Mouse (Mus musculus) myocyte (in vitro differentiated cells): ENCODE results near the gene Cers5. TPM values are rescaled to one million over a fixed set of nuclear protein-coding genes. Genes with fewer than 3 reads are reported as not detected.

Experiments used
- H3K27me3 ChIP-seq: one replicate; pipeline ENCODE4 v1.6.1; 2011; ENCODE audit not compliant: control insufficient read depth, insufficient read depth, insufficient read length
- H3K36me3 ChIP-seq: one replicate; pipeline ENCODE4 v1.6.1; 2011; ENCODE audit not compliant: control insufficient read depth, insufficient read depth
- H3K4me2 ChIP-seq: one replicate; pipeline ENCODE4 v1.6.1; 2011; ENCODE audit warnings: low read depth, control low read depth
- H3K4me3 ChIP-seq: one replicate; pipeline ENCODE4 v1.5.1; 2011; ENCODE audit warnings: mild to moderate bottlenecking, control low read depth, moderate library complexity
- H3K79me2 ChIP-seq: one replicate; pipeline ENCODE4 v1.6.1; 2011; ENCODE audit not compliant: control insufficient read depth, insufficient read depth
- H3ac ChIP-seq: one replicate; pipeline ENCODE4 v1.6.1; 2011; ENCODE audit not compliant: control insufficient read depth, insufficient read length
- CEBPB ChIP-seq: IDR thresholded peaks from 2 replicates; pipeline ENCODE4 v1.6.1; 2011; ENCODE audit warnings: mild to moderate bottlenecking, moderate library complexity; ENCODE audit not compliant: poor library complexity, insufficient read depth, severe bottlenecking
- E2F4 ChIP-seq: IDR thresholded peaks from one replicate; pipeline ENCODE4 v1.6.1; 2011; ENCODE audit warnings: mild to moderate bottlenecking, control low read depth, moderate library complexity; ENCODE audit not compliant: insufficient read depth
- MAX ChIP-seq: IDR thresholded peaks from one replicate; pipeline ENCODE4 v1.6.1; 2011; ENCODE audit warnings: low read depth, mild to moderate bottlenecking, control low read depth
- MYOD1 ChIP-seq, 3 experiments: IDR thresholded peaks; one replicate each; pipeline ENCODE4 v1.6.1; 2011; ENCODE audit warnings: control low read depth in 2 of 3, low read depth in 2 of 3, mild to moderate bottlenecking in 2 of 3, moderate library complexity in 1 of 3; ENCODE audit not compliant: insufficient read length in 2 of 3, control insufficient read depth in 1 of 3
- MYOG ChIP-seq, 3 experiments: IDR thresholded peaks; one replicate each; pipeline ENCODE4 v1.6.1; 2011; ENCODE audit warnings: control low read depth in 2 of 3, low read depth in 2 of 3, mild to moderate bottlenecking in 2 of 3; ENCODE audit not compliant: insufficient read length in 2 of 3, control insufficient read depth in 1 of 3, insufficient read depth in 1 of 3
- POLR2A ChIP-seq: IDR thresholded peaks from one replicate; pipeline ENCODE4 v1.6.1; 2011; ENCODE audit warnings: low read depth, mild to moderate bottlenecking, control low read depth, moderate library complexity; ENCODE audit not compliant: insufficient read length
- POLR2AphosphoS2 ChIP-seq: IDR thresholded peaks from one replicate; pipeline ENCODE4 v1.6.1; 2011; ENCODE audit warnings: low read depth, control low read depth; ENCODE audit not compliant: insufficient read length
- REST ChIP-seq: IDR thresholded peaks from one replicate; pipeline ENCODE4 v1.6.1; 2011; ENCODE audit warnings: mild to moderate bottlenecking, control low read depth, moderate library complexity; ENCODE audit not compliant: insufficient read depth, insufficient read length
- SRF ChIP-seq: IDR thresholded peaks from one replicate; pipeline ENCODE4 v1.6.1; 2011; ENCODE audit warnings: low read depth; ENCODE audit not compliant: control insufficient read depth, insufficient read length
- TCF12 ChIP-seq: IDR thresholded peaks from one replicate; pipeline ENCODE4 v1.6.1; 2011; ENCODE audit warnings: mild to moderate bottlenecking, control low read depth; ENCODE audit not compliant: poor library complexity, insufficient read depth, severe bottlenecking
- TCF3 ChIP-seq: IDR thresholded peaks from one replicate; pipeline ENCODE4 v1.6.1; 2011; ENCODE audit warnings: low read depth, control low read depth; ENCODE audit not compliant: insufficient read length
- USF1 ChIP-seq: IDR thresholded peaks from one replicate; pipeline ENCODE4 v1.6.1; 2011; ENCODE audit warnings: low read depth, mild to moderate bottlenecking, control low read depth, moderate library complexity
- polyA plus RNA-seq: library from polyadenylated mRNA; unstranded; fragments of >200 nt; fragmentation: generic; extraction: Trizol; gene quantifications from one replicate; pipeline ENCODE4 v1.2.1, GENCODE M21; 2012; ENCODE audit warnings: missing spikeins

Gene Cers5
- polyA plus RNA-seq, 1 experiment: 68.6 TPM

DNA sequence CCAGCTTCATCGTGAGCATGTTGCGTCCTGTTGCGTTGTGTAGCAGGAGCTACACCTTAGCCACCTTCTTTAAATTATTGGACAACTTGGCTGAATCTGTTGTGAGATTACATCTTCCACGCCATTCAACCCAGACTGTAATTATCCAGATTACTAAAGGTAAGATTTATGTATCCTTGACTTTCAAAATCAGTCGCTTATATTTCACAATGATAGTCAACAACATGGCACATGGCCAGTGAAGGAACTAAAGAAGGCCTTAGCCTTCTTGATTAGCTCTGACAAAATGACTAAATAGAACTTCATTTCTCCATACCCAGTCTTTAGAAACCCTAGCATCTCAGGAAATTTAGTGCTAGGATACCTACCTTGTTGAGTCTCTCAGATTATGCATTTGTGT, 39.5 kb downstream of the Cers5 start:
- Histone ChIP-seq H3K4me2 (no peak overlapping the region), H3K27me3 (no peaks in the 10 kb centered on the region), H3K4me3 (no peak overlapping the region), H3ac (no peak overlapping the region), H3K79me2 (peaks cover 5% of the 10 kb centered on the region), H3K36me3 (peaks cover 39% of the 10 kb centered on the region)
- no peak for TF ChIP-seq E2F4
- TF ChIP-seq MAX: no peak
- no peak for TF ChIP-seq USF1
- TF ChIP-seq MYOG (IDR thresholded peaks at IDR 0.05; ENCODE audit: control insufficient read depth in 1 of 3, insufficient read depth in 1 of 3, insufficient read length in 2 of 3, low read depth in 2 of 3): no peak
- no peak for TF ChIP-seq TCF3
- TF ChIP-seq POLR2AphosphoS2: no peak
- no peak for TF ChIP-seq CEBPB
- TF ChIP-seq MYOD1 (IDR thresholded peaks at IDR 0.05; ENCODE audit: control insufficient read depth in 1 of 3, insufficient read length in 2 of 3, low read depth in 2 of 3): no peak
- no peak for TF ChIP-seq SRF
- no peak for TF ChIP-seq POLR2A
- no peak for TF ChIP-seq TCF12
- no peak for TF ChIP-seq REST

DNA sequence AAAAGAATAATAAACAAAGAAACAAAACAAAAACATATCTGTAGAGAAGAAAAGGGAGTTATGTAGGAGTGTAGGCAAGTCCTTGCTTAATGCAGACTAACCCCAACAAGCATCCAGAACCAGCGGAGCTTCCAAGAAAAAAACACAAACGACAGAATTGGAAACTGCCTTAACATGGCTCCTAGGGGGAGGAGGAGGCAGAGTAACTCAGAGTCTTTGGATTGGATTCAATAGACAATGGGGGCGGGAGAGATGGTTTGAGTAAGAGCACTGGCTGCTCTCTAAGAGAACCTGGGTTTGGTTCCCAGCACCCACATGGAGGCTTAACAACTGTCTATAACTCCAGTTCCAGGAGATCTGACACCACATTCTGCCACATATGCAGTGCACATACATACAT, 41.0 kb downstream of the Cers5 start:
- TF ChIP-seq MAX (no peak), TCF3 (no peak), POLR2A (no peak), TCF12 (no peak)
- no peak overlapping the region for H3K4me3 ChIP-seq
- H3K27me3 ChIP-seq: no peaks in the 10 kb centered on the region
- H3K4me2 ChIP-seq: no peak overlapping the region
- H3ac ChIP-seq: no peak overlapping the region
- H3K79me2 ChIP-seq: peaks cover 20% of the 10 kb centered on the region
- H3K36me3 ChIP-seq: peaks cover 40% of the 10 kb centered on the region

DNA sequence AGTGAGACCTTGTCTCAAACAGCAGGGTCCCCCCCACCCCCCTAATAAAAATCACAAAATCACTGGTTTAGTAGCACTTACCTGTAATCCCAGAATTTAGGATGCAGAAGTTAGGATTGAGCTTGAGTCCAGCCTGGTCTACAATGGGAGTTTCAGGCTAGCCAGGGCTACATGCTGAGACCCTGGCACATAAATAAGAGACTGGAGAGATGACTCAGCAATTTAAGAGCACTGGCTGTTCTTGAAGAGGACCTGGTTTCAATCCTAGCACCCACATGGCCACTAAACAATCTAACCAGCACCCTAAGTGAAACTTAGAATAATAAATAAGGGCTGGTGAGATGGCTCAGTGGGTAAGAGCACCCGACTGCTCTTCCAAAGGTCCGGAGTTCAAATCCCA, 41.5 kb downstream of the Cers5 start:
- H3K36me3 ChIP-seq: peaks cover 37% of the 10 kb centered on the region
- no peaks in the 10 kb centered on the region for H3K27me3 ChIP-seq
- peaks cover 25% of the 10 kb centered on the region for H3K79me2 ChIP-seq
- no peak for TF ChIP-seq POLR2A
- no peak for TF ChIP-seq CEBPB
- no peak overlapping the region for H3ac ChIP-seq
- H3K4me2 ChIP-seq: no peak overlapping the region
- H3K4me3 ChIP-seq: no peak overlapping the region

DNA sequence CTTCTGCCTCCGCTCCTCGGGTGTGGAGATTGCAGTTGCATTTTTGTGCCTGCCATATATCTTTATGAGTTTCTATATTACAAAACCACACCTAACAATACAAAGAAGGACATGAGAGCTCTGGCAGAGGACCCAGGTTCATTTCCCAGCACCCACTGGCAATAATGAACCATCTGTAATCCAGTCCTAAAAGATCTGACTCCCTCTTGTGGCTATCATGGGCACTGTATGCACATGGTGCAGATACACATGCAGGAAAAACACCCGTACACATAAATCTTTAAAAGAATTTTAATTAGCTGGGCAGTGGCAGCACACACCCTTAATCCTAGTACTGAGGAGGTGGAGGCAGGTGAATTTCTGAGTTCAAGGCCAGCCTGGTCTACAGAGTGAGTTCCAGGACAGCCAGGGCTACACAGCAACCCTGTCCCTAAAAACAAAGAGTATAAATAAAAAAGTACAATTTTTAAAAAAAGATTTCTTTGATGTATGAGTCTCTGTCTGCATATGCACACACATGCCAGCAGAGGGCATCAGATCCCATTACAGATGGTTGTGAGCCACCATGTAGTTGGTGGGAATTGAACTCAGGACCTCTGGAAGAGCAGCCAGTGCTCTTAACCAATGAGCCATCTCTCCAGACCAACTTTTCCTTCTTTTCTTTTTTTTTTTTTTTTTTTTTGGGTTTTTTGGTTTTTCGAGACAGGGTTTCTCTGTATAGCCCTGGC, 43.5 kb downstream of the Cers5 start:
- no peaks in the 10 kb centered on the region for H3K27me3 ChIP-seq
- TF ChIP-seq E2F4: no peak
- TF ChIP-seq CEBPB: no peak
- TF ChIP-seq TCF3: no peak
- no peak for TF ChIP-seq POLR2AphosphoS2
- TF ChIP-seq USF1: no peak
- TF ChIP-seq MYOG (IDR thresholded peaks at IDR 0.05; ENCODE audit: control insufficient read depth in 1 of 3, insufficient read depth in 1 of 3, insufficient read length in 2 of 3, low read depth in 2 of 3): no peak
- TF ChIP-seq TCF12: no peak
- no peak for TF ChIP-seq REST
- no peak for TF ChIP-seq MAX
- no peak for TF ChIP-seq POLR2A
- TF ChIP-seq MYOD1 (IDR thresholded peaks at IDR 0.05; ENCODE audit: control insufficient read depth in 1 of 3, insufficient read length in 2 of 3, low read depth in 2 of 3): no peak
- no peak for TF ChIP-seq SRF
- peaks cover 29% of the 10 kb centered on the region for H3K79me2 ChIP-seq
- H3K36me3 ChIP-seq: peaks cover 31% of the 10 kb centered on the region
- H3K4me3 ChIP-seq: no peak overlapping the region
- H3ac ChIP-seq: no peak overlapping the region
- no peak overlapping the region for H3K4me2 ChIP-seq

DNA sequence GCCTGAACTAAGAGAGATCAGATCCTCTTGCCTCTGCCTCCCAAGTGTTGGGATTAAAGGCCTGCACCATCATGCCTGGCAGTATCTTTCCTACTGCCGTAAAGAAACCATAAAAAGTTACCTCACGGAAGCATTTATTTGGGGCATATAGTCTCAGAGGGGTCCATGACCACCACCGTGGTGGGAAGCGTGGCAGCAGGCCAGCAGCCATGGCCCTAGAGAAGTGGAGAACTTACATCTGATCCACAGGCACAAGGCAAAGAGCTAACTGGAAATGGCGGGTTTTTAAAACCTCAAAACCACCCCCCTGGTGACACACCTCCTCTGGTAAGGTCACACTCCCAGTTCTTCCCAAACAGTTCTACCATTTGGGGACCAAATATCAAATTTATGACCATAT, 44.5 kb downstream of the Cers5 start:
- H3K4me3 ChIP-seq: no peak overlapping the region
- TF ChIP-seq TCF3: no peak
- TF ChIP-seq REST: no peak
- no peak for TF ChIP-seq SRF
- TF ChIP-seq MYOG (IDR thresholded peaks at IDR 0.05; ENCODE audit: control insufficient read depth in 1 of 3, insufficient read depth in 1 of 3, insufficient read length in 2 of 3, low read depth in 2 of 3): no peak
- no peak for TF ChIP-seq USF1
- no peak for TF ChIP-seq MAX
- no peak for TF ChIP-seq POLR2A
- H3K27me3 ChIP-seq: no peaks in the 10 kb centered on the region
- no peak overlapping the region for H3K4me2 ChIP-seq
- H3K79me2 ChIP-seq: peaks cover 29% of the 10 kb centered on the region
- H3ac ChIP-seq: no peak overlapping the region
- H3K36me3 ChIP-seq: peaks cover 25% of the 10 kb centered on the region
